Mouse (Mus musculus) Patski (cell line): ENCODE data around the gene Ndufaf3. TPM values are rescaled to one million over a fixed set of nuclear protein-coding genes. Genes with fewer than 3 reads are reported as not detected.
"Not testable (repeated sequence)": the region's sequence is repeated elsewhere in the genome, so short reads cannot be mapped to it uniquely, and the experiment has no call there.

Experiments
- ATAC-seq: fragments of 100-300 bp; one replicate; pipeline ENCODE4 v1.8.0; 2021
- CTCF ChIA-PET: fragments of 350-600 bp; sonication (Branson Sonifier 250); formaldehyde crosslinking; loops from one replicate; lab custom pipeline; 2022; ENCODE audit warnings: inconsistent platforms; lab: Charles Lee
- POLR2A ChIA-PET: fragments of 350-600 bp; sonication (Branson Sonifier 250); formaldehyde crosslinking; loops from one replicate; lab custom pipeline; 2022; ENCODE audit warnings: antibody characterized with exemption, inconsistent platforms; lab: Charles Lee
- DNase-seq: peaks from one replicate; pipeline ENCODE4 v3.0.0-alpha.2; 2011; ENCODE audit warnings: low read depth, low spot score
- H3K27me3 ChIP-seq: fragments of 371-371 bp; one replicate; pipeline ENCODE4 v1.5.1; 2021
- CTCF ChIP-seq: fragments of 100-300 bp; IDR thresholded peaks from one replicate; pipeline ENCODE4 v1.5.1; 2021
- in situ Hi-C: fragments of 300-500 bp; cut with MboI; formaldehyde crosslinking; loops from 3 replicates; pipeline ENCODE4 v1.11.1; 2018; ENCODE audit warnings: low pct_unique_long_range_greater_than_20kb, mixed read lengths
- polyA plus RNA-seq: library from polyadenylated mRNA; unstranded; gene quantifications from one replicate; pipeline ENCODE4 v1.2.3, GENCODE M21; 2021

The Ndufaf3 gene
- 58.4 TPM for polyA plus RNA-seq

- peak; percentile 70 for ATAC-seq
- ChIA-PET CTCF (interaction anchor here (1.0 to 1.3 kb wide), 2 partner anchors 13 to 43 kb away, joined by 3 to 4 read pairs; no protein-coding TSS in a partner anchor), POLR2A (interaction anchor here (0.7 to 1.1 kb wide), 2 partner anchors 10 to 49 kb away, joined by 3 to 5 read pairs; no protein-coding TSS in a partner anchor)
- TF ChIP-seq CTCF, result no peak
- no peaks in the 10 kb centered on the region for H3K27me3 ChIP-seq
- no peak for DNase-seq
- in situ Hi-C loops, result no loop called here
Observed at GRCm38 (mm10) chr9:108566815-108567776, at the start of gene Ndufaf3. Gene Ndufaf3, minus strand, starts transcription at chr9:108567434.

GRCm38 (mm10) chr9:108611488-108611887, 44.3 kb upstream of the Ndufaf3 start:
- no peaks in the 10 kb centered on the region for H3K27me3 ChIP-seq
- no peak for ATAC-seq
- in situ Hi-C loops, result no loop called here
- DNase-seq, result no peak
- TF ChIP-seq CTCF, result no peak
- CTCF ChIA-PET, result interaction anchor here (1.0 to 1.4 kb wide), 2 partner anchors 8 to 35 kb away, joined by 3 read pairs; no protein-coding TSS in a partner anchor
- POLR2A ChIA-PET, result no interaction called here

GRCm38 (mm10) chr9:108608889-108609288, 41.7 kb upstream of the Ndufaf3 start:
- ATAC-seq, result no peak
- TF ChIP-seq CTCF, result no peak
- H3K27me3 ChIP-seq, result no peaks in the 10 kb centered on the region
- POLR2A ChIA-PET, result no interaction called here
- in situ Hi-C loops, result no loop called here
- DNase-seq, result no peak
- CTCF ChIA-PET, result no interaction called here

GRCm38 (mm10) chr9:108607929-108608328, 40.7 kb upstream of the Ndufaf3 start:
- DNase-seq, H3K27me3 ChIP-seq, POLR2A ChIA-PET, ATAC-seq, CTCF ChIA-PET, in situ Hi-C loops: not testable (repeated sequence)

GRCm38 (mm10) chr9:108601986-108602385, 34.8 kb upstream of the Ndufaf3 start:
- no peaks in the 10 kb centered on the region for H3K27me3 ChIP-seq
- CTCF ChIA-PET, result no interaction called here
- TF ChIP-seq CTCF, result no peak
- ATAC-seq, result no peak
- POLR2A ChIA-PET, result no interaction called here
- in situ Hi-C loops, result no loop called here
- DNase-seq, result no peak

- ChIA-PET CTCF (no interaction called here), POLR2A (no interaction called here)
- ATAC-seq, result no peak
- no peak for TF ChIP-seq CTCF
- H3K27me3 ChIP-seq, result no peaks in the 10 kb centered on the region
- DNase-seq, result no peak
- in situ Hi-C loops, result no loop called here
Observed at GRCm38 (mm10) chr9:108600011-108600410, 32.8 kb upstream of the Ndufaf3 start.

- TF ChIP-seq CTCF, result no peak
- no peaks in the 10 kb centered on the region for H3K27me3 ChIP-seq
- DNase-seq (no peak), ATAC-seq (no peak)
- in situ Hi-C loops, result no loop called here
- POLR2A ChIA-PET, result no interaction called here
- CTCF ChIA-PET, result no interaction called here
Observed at GRCm38 (mm10) chr9:108599021-108599566, 31.9 kb upstream of the Ndufaf3 start.

- no peaks in the 10 kb centered on the region for H3K27me3 ChIP-seq
- ATAC-seq (peak; percentile 75), DNase-seq (no peak)
- no peak for TF ChIP-seq CTCF
- ChIA-PET POLR2A (interaction anchor here (0.7 kb wide), 2 partner anchors 21 to 24 kb away, joined by 3 read pairs; no protein-coding TSS in a partner anchor), CTCF (interaction anchor here (0.8 to 1.3 kb wide), 3 partner anchors 20 to 24 kb away, joined by 3 to 4 read pairs (median 3); no protein-coding TSS in a partner anchor)
- in situ Hi-C loops, result no loop called here
Observed at GRCm38 (mm10) chr9:108596998-108597764, 29.9 kb upstream of the Ndufaf3 start, which contains the start of gene P4htm. Gene P4htm, minus strand, starts transcription at chr9:108597667.

GRCm38 (mm10) chr9:108594354-108594753, 27.1 kb upstream of the Ndufaf3 start:
- ATAC-seq (no peak), DNase-seq (no peak)
- in situ Hi-C loops, result no loop called here
- no peak for TF ChIP-seq CTCF
- no peaks in the 10 kb centered on the region for H3K27me3 ChIP-seq
- ChIA-PET CTCF (no interaction called here), POLR2A (no interaction called here)

GRCm38 (mm10) chr9:108591462-108591861, 24.2 kb upstream of the Ndufaf3 start:
- no peaks in the 10 kb centered on the region for H3K27me3 ChIP-seq
- CTCF ChIA-PET, result interaction anchor here (1.5 kb wide), 1 partner anchor 12 kb away, joined by 5 read pairs; no protein-coding TSS in a partner anchor
- in situ Hi-C loops, result no loop called here
- no peak for TF ChIP-seq CTCF
- POLR2A ChIA-PET, result no interaction called here
- ATAC-seq (no peak), DNase-seq (no peak)
